Mouse (Mus musculus): ENCODE data around the gene Fggy. TPM values are rescaled to one million over a fixed set of nuclear protein-coding genes. Genes with fewer than 3 reads are reported as not detected.

Gene Fggy
- polyA plus RNA-seq, 1 experiment from 2014 or later, result 10.4 TPM

- H3K27ac ChIP-seq, result no peak overlapping the region
- H3K27me3 ChIP-seq (replicated peaks), result no peaks in the 10 kb centered on the region
- ATAC-seq, result no peak
- H3K4me2 ChIP-seq, result no peak overlapping the region
- no peaks in the 10 kb centered on the region for H3K36me3 ChIP-seq
- H3K4me1 ChIP-seq, result no peaks in the 10 kb centered on the region
- no peak overlapping the region for H3K9ac ChIP-seq
- H3K4me3 ChIP-seq, result no peak overlapping the region
- no peaks in the 10 kb centered on the region for H3K9me3 ChIP-seq (replicated peaks)
- WGBS (ENCODE audit: insufficient replicate concordance), result 74% methylated on average over 1 of the region's 1 CpGs
These were observed 355.7 kb downstream of the Fggy start for GRCm38 (mm10) chr4:95913026-95913425.

- ATAC-seq, result no peak
- H3K9ac ChIP-seq, result no peak overlapping the region
- no peak overlapping the region for H3K27ac ChIP-seq
- H3K4me2 ChIP-seq, result no peak overlapping the region
- H3K9me3 ChIP-seq (replicated peaks), result no peaks in the 10 kb centered on the region
- no peaks in the 10 kb centered on the region for H3K27me3 ChIP-seq (replicated peaks)
- no peaks in the 10 kb centered on the region for H3K4me1 ChIP-seq
- 63% methylated on average over 8 of the region's 8 CpGs for WGBS (ENCODE audit: insufficient replicate concordance)
- H3K36me3 ChIP-seq, result no peaks in the 10 kb centered on the region
- no peak overlapping the region for H3K4me3 ChIP-seq
These were observed 358.6 kb downstream of the Fggy start for GRCm38 (mm10) chr4:95915628-95916579.

GRCm38 (mm10) chr4:95917703-95918102, 360.4 kb downstream of the Fggy start:
- H3K4me2 ChIP-seq, result no peak overlapping the region
- no peaks in the 10 kb centered on the region for H3K27me3 ChIP-seq (replicated peaks)
- no peak overlapping the region for H3K4me3 ChIP-seq
- H3K4me1 ChIP-seq, result no peaks in the 10 kb centered on the region
- no peak for ATAC-seq
- no peak overlapping the region for H3K9ac ChIP-seq
- H3K9me3 ChIP-seq (replicated peaks), result no peaks in the 10 kb centered on the region
- WGBS (ENCODE audit: insufficient replicate concordance), result 67% methylated on average over 6 of the region's 6 CpGs
- H3K27ac ChIP-seq, result no peak overlapping the region
- H3K36me3 ChIP-seq, result no peaks in the 10 kb centered on the region

- no peaks in the 10 kb centered on the region for H3K9me3 ChIP-seq (replicated peaks)
- H3K36me3 ChIP-seq, result no peaks in the 10 kb centered on the region
- H3K4me2 ChIP-seq, result no peak overlapping the region
- H3K4me1 ChIP-seq, result no peaks in the 10 kb centered on the region
- ATAC-seq, result no peak
- no peaks in the 10 kb centered on the region for H3K27me3 ChIP-seq (replicated peaks)
- H3K27ac ChIP-seq, result no peak overlapping the region
- WGBS (ENCODE audit: insufficient replicate concordance), result 58% methylated on average over 4 of the region's 4 CpGs
- H3K9ac ChIP-seq, result no peak overlapping the region
- H3K4me3 ChIP-seq, result no peak overlapping the region
These were observed 363.1 kb downstream of the Fggy start for GRCm38 (mm10) chr4:95920448-95920847.

GRCm38 (mm10) chr4:95924210-95925184, 367.2 kb downstream of the Fggy start:
- H3K9ac ChIP-seq, result no peak overlapping the region
- no peaks in the 10 kb centered on the region for H3K4me1 ChIP-seq
- no peak overlapping the region for H3K4me2 ChIP-seq
- no peak overlapping the region for H3K4me3 ChIP-seq
- H3K27me3 ChIP-seq (replicated peaks), result no peaks in the 10 kb centered on the region
- 11% methylated on average over 7 of the region's 7 CpGs for WGBS (ENCODE audit: insufficient replicate concordance)
- no peaks in the 10 kb centered on the region for H3K9me3 ChIP-seq (replicated peaks)
- H3K27ac ChIP-seq, result no peak overlapping the region
- H3K36me3 ChIP-seq, result no peaks in the 10 kb centered on the region
- no peak for ATAC-seq

GRCm38 (mm10) chr4:95928846-95929245, 371.5 kb downstream of the Fggy start:
- Histone ChIP-seq H3K4me1 (no peaks in the 10 kb centered on the region), H3K4me2 (no peak overlapping the region), H3K27me3 (replicated peaks) (no peaks in the 10 kb centered on the region), H3K27ac (no peak overlapping the region), H3K4me3 (no peak overlapping the region), H3K36me3 (no peaks in the 10 kb centered on the region), H3K9me3 (replicated peaks) (no peaks in the 10 kb centered on the region), H3K9ac (no peak overlapping the region)
- WGBS (ENCODE audit: insufficient replicate concordance), result 57% methylated on average over 1 of the region's 1 CpGs
- no peak for ATAC-seq

GRCm38 (mm10) chr4:95929936-95930335, 372.6 kb downstream of the Fggy start:
- Histone ChIP-seq H3K27me3 (replicated peaks) (no peaks in the 10 kb centered on the region), H3K9ac (no peak overlapping the region), H3K4me1 (no peaks in the 10 kb centered on the region), H3K4me3 (no peak overlapping the region), H3K36me3 (no peaks in the 10 kb centered on the region), H3K4me2 (no peak overlapping the region), H3K9me3 (replicated peaks) (no peaks in the 10 kb centered on the region), H3K27ac (no peak overlapping the region)
- no peak for ATAC-seq
- 74% methylated on average over 1 of the region's 1 CpGs for WGBS (ENCODE audit: insufficient replicate concordance)

- no peak for ATAC-seq
- Histone ChIP-seq H3K27me3 (replicated peaks) (no peaks in the 10 kb centered on the region), H3K27ac (no peak overlapping the region), H3K9ac (no peak overlapping the region), H3K4me2 (no peak overlapping the region), H3K9me3 (replicated peaks) (no peaks in the 10 kb centered on the region), H3K4me3 (no peak overlapping the region), H3K36me3 (no peaks in the 10 kb centered on the region), H3K4me1 (no peaks in the 10 kb centered on the region)
- WGBS (ENCODE audit: insufficient replicate concordance), result 40% methylated on average over 2 of the region's 2 CpGs
These were observed 374.0 kb downstream of the Fggy start for GRCm38 (mm10) chr4:95931331-95931730.

- 70% methylated on average over 9 of the region's 9 CpGs for WGBS (ENCODE audit: insufficient replicate concordance)
- no peaks in the 10 kb centered on the region for H3K27me3 ChIP-seq (replicated peaks)
- no peaks in the 10 kb centered on the region for H3K4me1 ChIP-seq
- no peak for ATAC-seq
- H3K4me2 ChIP-seq, result no peak overlapping the region
- no peaks in the 10 kb centered on the region for H3K36me3 ChIP-seq
- H3K9ac ChIP-seq, result no peak overlapping the region
- no peaks in the 10 kb centered on the region for H3K9me3 ChIP-seq (replicated peaks)
- no peak overlapping the region for H3K4me3 ChIP-seq
- no peak overlapping the region for H3K27ac ChIP-seq
These were observed 376.6 kb downstream of the Fggy start for GRCm38 (mm10) chr4:95933801-95934356.

GRCm38 (mm10) chr4:95934384-95935035, 377.2 kb downstream of the Fggy start:
- no peak for ATAC-seq
- no peak overlapping the region for H3K27ac ChIP-seq
- WGBS (ENCODE audit: insufficient replicate concordance), result 72% methylated on average over 4 of the region's 4 CpGs
- H3K36me3 ChIP-seq, result no peaks in the 10 kb centered on the region
- no peak overlapping the region for H3K9ac ChIP-seq
- H3K4me1 ChIP-seq, result no peaks in the 10 kb centered on the region
- no peak overlapping the region for H3K4me2 ChIP-seq
- H3K9me3 ChIP-seq (replicated peaks), result no peaks in the 10 kb centered on the region
- H3K4me3 ChIP-seq, result no peak overlapping the region
- no peaks in the 10 kb centered on the region for H3K27me3 ChIP-seq (replicated peaks)

GRCm38 (mm10) chr4:95938701-95939100, 381.4 kb downstream of the Fggy start:
- no peak for ATAC-seq
- Histone ChIP-seq H3K4me2 (no peak overlapping the region), H3K27me3 (replicated peaks) (no peaks in the 10 kb centered on the region), H3K27ac (no peak overlapping the region), H3K9me3 (replicated peaks) (no peaks in the 10 kb centered on the region), H3K4me3 (no peak overlapping the region), H3K4me1 (no peaks in the 10 kb centered on the region), H3K9ac (no peak overlapping the region), H3K36me3 (no peaks in the 10 kb centered on the region)
- 73% methylated on average over 3 of the region's 3 CpGs for WGBS (ENCODE audit: insufficient replicate concordance)

All from liver, embryonic 12.5 days (tissue).